Mouse (Mus musculus) bone marrow macrophage, adult 2 months (primary cell): Measurements from ENCODE around the gene Gabrb1. TPM values are rescaled to one million over a fixed set of nuclear protein-coding genes. Genes with fewer than 3 reads are reported as not detected.

Experiments
- H3K27ac ChIP-seq: 2 replicates; pipeline ENCODE4 v1.5.1; 2012; ENCODE audit warnings: low read depth, low read length; ENCODE audit not compliant: insufficient read depth
- H3K4me1 ChIP-seq: 2 replicates; pipeline ENCODE4 v1.6.1; 2012; ENCODE audit warnings: low read length; ENCODE audit not compliant: control insufficient read depth, insufficient read depth
- H3K4me3 ChIP-seq: 2 replicates; pipeline ENCODE4 v1.5.1; 2012; ENCODE audit warnings: mild to moderate bottlenecking, low read length, moderate library complexity; ENCODE audit not compliant: insufficient read depth
- CTCF ChIP-seq: IDR thresholded peaks from 2 replicates; pipeline ENCODE4 v1.5.1; 2012; ENCODE audit warnings: low read depth, mild to moderate bottlenecking, low read length, moderate library complexity
- POLR2A ChIP-seq: IDR thresholded peaks from 2 replicates; pipeline ENCODE4 v1.6.1; 2012; ENCODE audit warnings: mild to moderate bottlenecking, low read depth, low read length, borderline replicate concordance
- polyA plus RNA-seq: library from polyadenylated mRNA; stranded (reverse); fragments of >200 nt; gene quantifications from 2 replicates; pipeline ENCODE4 v1.2.4, GENCODE M21; 2012; ENCODE audit not compliant: missing spikeins, insufficient read depth, insufficient read length

The Gabrb1 gene
- polyA plus RNA-seq, 1 experiment = not detected

DNA sequence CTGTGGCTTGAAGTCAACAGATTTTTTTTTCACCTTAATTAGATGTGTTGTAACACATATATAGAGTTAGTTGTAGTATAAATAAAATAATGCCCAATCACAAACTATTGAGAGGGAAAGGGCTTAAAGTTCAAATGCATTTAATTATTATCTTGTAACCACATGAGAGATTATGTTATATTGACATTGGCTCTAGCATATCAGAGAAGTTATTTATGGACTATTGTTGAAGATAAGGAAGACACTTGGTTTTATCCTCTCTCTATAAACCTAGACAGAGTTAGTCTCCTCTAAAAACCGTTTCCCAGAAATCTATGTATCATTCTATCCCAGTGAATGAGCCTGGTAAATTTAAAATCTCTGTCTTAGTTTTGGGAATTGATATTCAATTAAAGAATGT lies 515.6 kb downstream of the Gabrb1 start:
- TF ChIP-seq POLR2A (no peak), CTCF (no peak)
- Histone ChIP-seq H3K4me1 (peaks cover 15% of the 10 kb centered on the region), H3K4me3 (no peak overlapping the region), H3K27ac (no peak overlapping the region)

DNA sequence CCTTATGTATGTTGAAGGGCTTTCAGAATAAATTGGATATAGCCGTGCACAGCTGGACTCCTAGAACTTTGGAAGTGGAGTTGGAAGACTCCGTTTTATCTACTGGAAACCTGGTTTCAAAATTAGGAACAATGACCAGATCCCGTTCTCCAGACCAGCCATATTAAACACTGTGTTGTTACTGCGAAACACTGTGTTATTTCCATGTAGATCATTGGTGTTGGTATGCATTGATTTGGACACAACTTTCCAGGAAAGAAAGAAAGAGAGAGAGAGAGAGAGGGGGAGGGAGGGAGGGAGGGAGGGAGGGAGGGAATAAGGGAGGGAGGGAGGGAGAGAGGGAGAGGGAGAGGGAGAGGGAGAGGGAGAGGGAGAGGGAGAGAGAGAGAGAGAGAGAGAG lies 517.1 kb downstream of the Gabrb1 start:
- H3K27ac ChIP-seq = no peak overlapping the region
- H3K4me3 ChIP-seq = no peak overlapping the region
- peaks cover 7% of the 10 kb centered on the region for H3K4me1 ChIP-seq
- TF ChIP-seq POLR2A = no peak
- TF ChIP-seq CTCF = no peak

DNA sequence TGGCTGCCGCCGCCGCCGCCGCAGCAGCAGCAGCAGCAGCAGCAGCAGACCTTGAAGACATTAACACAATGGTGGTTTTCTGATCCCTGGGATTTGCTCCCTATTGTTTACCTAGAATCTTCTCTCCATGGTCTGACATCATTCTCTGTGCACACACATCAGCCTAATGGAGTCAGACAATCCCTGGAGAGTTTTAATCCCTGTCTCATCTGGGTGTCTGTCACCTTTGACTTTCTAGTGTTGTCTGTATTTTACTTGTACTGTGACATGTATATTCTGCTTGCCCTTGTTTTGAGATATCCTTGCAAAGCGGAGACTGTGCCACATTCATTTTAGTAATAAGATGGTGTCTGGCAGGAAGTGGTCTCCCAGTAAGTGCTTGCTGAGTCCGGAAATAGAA lies 517.6 kb downstream of the Gabrb1 start:
- Histone ChIP-seq H3K4me1 (peaks cover 5% of the 10 kb centered on the region), H3K4me3 (no peak overlapping the region), H3K27ac (no peak overlapping the region)
- no peak for TF ChIP-seq POLR2A
- no peak for TF ChIP-seq CTCF

DNA sequence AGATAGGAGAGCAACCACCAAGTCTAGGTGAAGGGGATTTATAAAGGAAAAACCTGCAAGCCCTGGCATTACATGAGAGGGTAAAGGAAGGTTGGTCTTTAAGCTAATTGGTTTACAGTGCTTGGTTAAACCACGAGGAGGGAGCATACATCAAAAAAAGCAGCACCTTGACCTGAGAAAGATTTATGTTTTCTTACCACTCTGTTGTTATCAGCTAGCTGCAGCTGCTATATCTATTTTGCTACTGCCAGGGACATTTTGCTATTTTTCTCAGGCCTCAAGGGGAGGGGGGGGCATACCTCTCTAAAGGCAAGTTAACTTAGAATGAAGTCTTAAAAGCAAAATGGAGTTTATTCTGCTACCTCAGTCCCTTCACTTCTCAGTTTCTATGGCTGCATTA lies 523.3 kb downstream of the Gabrb1 start:
- Histone ChIP-seq H3K4me3 (no peak overlapping the region), H3K4me1 (peaks cover 31% of the 10 kb centered on the region), H3K27ac (no peak overlapping the region)
- TF ChIP-seq CTCF (no peak), POLR2A (no peak)

GRCm38 (mm10) chr5:72182804-72183203 lies 524.9 kb downstream of the Gabrb1 start:
- TF ChIP-seq POLR2A = no peak
- no peak for TF ChIP-seq CTCF
- Histone ChIP-seq H3K4me1 (peaks cover 31% of the 10 kb centered on the region), H3K4me3 (peak overlapping the region; percentile 57), H3K27ac (peak overlapping the region; percentile 84)

DNA sequence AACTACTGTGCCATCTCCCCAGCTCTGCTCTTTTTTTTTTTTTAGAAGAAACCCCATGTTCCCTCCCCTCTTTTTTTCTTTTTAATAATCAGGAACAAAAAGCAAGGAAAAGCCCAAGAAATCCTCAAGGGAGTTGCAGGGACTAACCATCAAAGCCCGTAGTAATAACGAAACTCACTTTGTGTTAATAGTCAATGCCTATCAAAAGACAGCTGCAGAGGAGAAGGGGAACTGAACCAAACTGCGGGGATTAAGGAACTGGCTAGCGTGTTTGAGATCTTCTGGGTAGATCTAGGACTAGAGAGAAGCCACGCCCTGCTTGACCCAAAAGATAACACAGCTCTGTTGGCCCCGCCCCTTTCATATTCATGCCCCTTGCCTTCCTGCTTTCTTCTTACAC lies 526.0 kb downstream of the Gabrb1 start:
- Histone ChIP-seq H3K4me1 (peaks cover 31% of the 10 kb centered on the region), H3K4me3 (peak overlapping the region; percentile 57)

DNA sequence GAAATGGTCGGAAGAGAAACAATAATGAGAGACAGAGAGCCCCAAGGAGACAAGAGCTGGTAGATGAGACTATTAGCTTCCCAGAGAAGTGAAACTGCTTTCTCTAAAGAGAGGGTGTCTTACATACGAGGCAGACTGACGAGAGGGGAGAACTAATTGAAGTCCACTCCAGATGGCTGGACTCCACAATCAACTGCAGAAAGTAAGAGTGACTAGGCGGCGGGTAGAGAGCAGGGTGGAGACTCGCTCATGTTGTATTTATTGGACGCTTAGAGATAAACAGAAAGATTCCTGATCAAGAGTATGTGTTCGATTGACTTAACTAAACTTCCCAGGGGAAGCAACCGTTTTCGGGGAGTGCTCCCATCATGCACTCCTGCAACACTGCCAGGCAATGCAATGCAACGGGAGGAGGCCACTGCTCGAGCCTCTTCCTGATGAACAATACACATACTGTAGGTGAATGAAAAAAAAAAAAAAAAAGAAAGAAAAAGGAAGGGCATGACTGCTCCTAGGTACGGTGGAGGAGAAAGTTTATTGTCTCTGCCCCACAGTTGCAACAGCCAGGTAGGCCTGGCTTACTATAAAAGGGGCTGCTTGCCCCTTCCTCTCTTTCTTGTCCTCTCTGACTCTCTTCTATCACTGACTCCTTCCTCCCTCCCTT lies 526.7 kb downstream of the Gabrb1 start:
- TF ChIP-seq POLR2A (no peak), CTCF (no peak)
- peak overlapping the region; percentile 36 for H3K4me3 ChIP-seq
- peak overlapping the region; percentile 86 for H3K27ac ChIP-seq
- H3K4me1 ChIP-seq = peaks cover 31% of the 10 kb centered on the region

More for the DNA sequence above, 526.0 kb downstream of the Gabrb1 start:
- peak overlapping the region; percentile 86 for H3K27ac ChIP-seq
- TF ChIP-seq POLR2A = no peak
- TF ChIP-seq CTCF = no peak

DNA sequence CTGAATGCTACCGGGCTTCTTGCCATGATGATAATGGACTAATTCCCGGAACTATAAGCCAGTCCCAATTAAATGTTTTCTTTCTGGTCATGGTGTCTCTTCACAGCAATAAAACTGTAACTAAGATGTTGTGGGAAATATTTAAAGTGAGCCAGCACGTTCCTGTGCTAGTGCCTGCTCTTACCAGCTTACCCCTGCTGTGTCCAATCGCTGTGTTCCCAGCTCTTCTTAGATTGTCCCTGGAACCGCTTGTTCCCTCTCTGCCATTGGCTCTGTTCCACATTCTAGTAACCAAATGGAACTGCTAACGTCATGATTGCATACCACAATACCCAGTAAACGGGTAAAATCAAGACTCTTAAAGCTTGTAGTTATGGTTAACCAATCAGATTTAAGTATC lies 533.2 kb downstream of the Gabrb1 start:
- H3K4me3 ChIP-seq = no peak overlapping the region
- TF ChIP-seq CTCF (no peak), POLR2A (no peak)
- no peaks in the 10 kb centered on the region for H3K4me1 ChIP-seq
- H3K27ac ChIP-seq = no peak overlapping the region

- Histone ChIP-seq H3K4me3 (no peak overlapping the region), H3K4me1 (no peaks in the 10 kb centered on the region), H3K27ac (no peak overlapping the region)
- TF ChIP-seq CTCF (no peak), POLR2A (no peak)
These were observed 534.0 kb downstream of the Gabrb1 start for GRCm38 (mm10) chr5:72191932-72192331.

- TF ChIP-seq POLR2A = no peak
- TF ChIP-seq CTCF = no peak
- no peak overlapping the region for H3K27ac ChIP-seq
- no peak overlapping the region for H3K4me3 ChIP-seq
- H3K4me1 ChIP-seq = peaks cover 5% of the 10 kb centered on the region; the same call in 1 of the 2 replicates
These were observed 537.5 kb downstream of the Gabrb1 start for GRCm38 (mm10) chr5:72195442-72195841.

Other genes starting within 250 kb of the Gabrb1 start
- not detected in 2 replicates for gene Cox7b2, start 109.9 kb upstream of the Gabrb1 start, polyA plus RNA-seq
- not detected in 2 replicates for gene Gabra4, start 195 bp downstream of the Gabrb1 start, polyA plus RNA-seq